24 mouse cellular contexts compared by ENCODE assay signal in genomic region chr14:40895681-40896080, GRCm38 (mm10). TPM values are rescaled to one million over a fixed set of nuclear protein-coding genes. Genes with fewer than 3 reads are reported as not detected.
A peak's percentile ranks its signal among the peaks of the same experiment; 100 is the strongest.
DNase-seq lines count a peak whose midpoint lies in the region; ATAC-seq lines count a peak whose summit lies in the region.
"Had no signal": no experiment of that assay in that cellular context is flagged by ENCODE, and none has a peak within 500 bp of the region (broad histone marks: within the 10 kb centered on the region; RNA-seq: fewer than 3 reads in every experiment).

No protein-coding gene starts in this region.

- no peak overlapping the region for H3K27ac ChIP-seq in heart, embryonic 10.5 days
- no peak overlapping the region for H3K27ac ChIP-seq in kidney, embryonic 15.5 days
- H3K27ac ChIP-seq: embryonic facial prominence, embryonic 10.5 days; embryonic facial prominence, embryonic 12.5 days; forebrain, embryonic 13.5 days; forebrain, embryonic 15.5 days had no signal

- H3K4me3 ChIP-seq in heart, embryonic 10.5 days = no peak overlapping the region
- no peak overlapping the region for H3K4me3 ChIP-seq in kidney, embryonic 15.5 days (replicated peaks)
- H3K4me3 ChIP-seq: embryonic facial prominence, embryonic 10.5 days; embryonic facial prominence, embryonic 12.5 days; forebrain, embryonic 13.5 days; forebrain, embryonic 15.5 days had no signal

- H3K9ac ChIP-seq in kidney, embryonic 15.5 days = no peak overlapping the region
- H3K9ac ChIP-seq: embryonic facial prominence, embryonic 12.5 days; forebrain, embryonic 13.5 days; forebrain, embryonic 15.5 days had no signal

- 73% methylated on average over 8 of the region's 8 CpGs for WGBS in heart, embryonic 10.5 days
- WGBS in kidney, embryonic 15.5 days = 74% methylated on average over 8 of the region's 8 CpGs

- H3K9me3 ChIP-seq in heart, embryonic 10.5 days = no peaks in the 10 kb centered on the region
- H3K9me3 ChIP-seq in kidney, embryonic 15.5 days (replicated peaks) = no peaks in the 10 kb centered on the region
- H3K9me3 ChIP-seq: embryonic facial prominence, embryonic 10.5 days; embryonic facial prominence, embryonic 12.5 days; forebrain, embryonic 13.5 days; forebrain, embryonic 15.5 days; G1E had no signal

- no peak overlapping the region for H3K4me2 ChIP-seq in kidney, embryonic 15.5 days
- H3K4me2 ChIP-seq: embryonic facial prominence, embryonic 12.5 days; forebrain, embryonic 13.5 days; forebrain, embryonic 15.5 days had no signal

- peak; percentile 80 for DNase-seq in heart, adult 11 months
- no peak for DNase-seq in heart, embryonic 10.5 days (ENCODE audit: low spot score)
- DNase-seq in kidney, postnatal 10 days = peak; percentile 5
- DNase-seq in induced T-regulatory cell, adult 2 months (ENCODE audit: low read depth) = peak; percentile 6
- DNase-seq in naive thymus-derived CD4-positive, alpha-beta T cell, adult 2 months (ENCODE audit: low read depth) = peak; percentile 3
- no peak for DNase-seq in adrenal gland, postnatal 14 days
- DNase-seq in cerebellum, adult 18-20 months = no peak
- DNase-seq: adrenal gland, adult 8-10 months; adrenal gland, postnatal 25 days; B cell, adult 2 months; cerebellum, adult 11 months; cerebellum, adult 2 months; cerebellum, adult 9-10 months; cerebellum, postnatal 10 days; cerebellum, postnatal 25 days had no signal

- no peak for ATAC-seq in kidney, embryonic 15.5 days (replicated peaks; ENCODE audit: low FRiP score)
- ATAC-seq: activated CD4-positive, CD25-positive, alpha-beta regulatory T cell, adult 4 months; CD4-positive, CD25-positive, alpha-beta regulatory T cell, adult 4 months; forebrain, embryonic 13.5 days; forebrain, embryonic 15.5 days; Patski had no signal

- H3K4me1 ChIP-seq in heart, embryonic 10.5 days = peaks cover 21% of the 10 kb centered on the region
- peaks cover 45% of the 10 kb centered on the region for H3K4me1 ChIP-seq in kidney, embryonic 15.5 days

- no peaks in the 10 kb centered on the region for H3K27me3 ChIP-seq in heart, embryonic 10.5 days (ENCODE audit: insufficient read depth, poor library complexity, severe bottlenecking)
- H3K27me3 ChIP-seq in kidney, embryonic 15.5 days = no peaks in the 10 kb centered on the region
- H3K27me3 ChIP-seq: embryonic facial prominence, embryonic 12.5 days; forebrain, embryonic 13.5 days; forebrain, embryonic 15.5 days; Patski had no signal

- no peaks in the 10 kb centered on the region for H3K36me3 ChIP-seq in heart, embryonic 10.5 days
- no peaks in the 10 kb centered on the region for H3K36me3 ChIP-seq in kidney, embryonic 15.5 days
- H3K36me3 ChIP-seq: embryonic facial prominence, embryonic 10.5 days; embryonic facial prominence, embryonic 12.5 days; forebrain, embryonic 15.5 days; G1E had no signal

RNA-seq across cellular contexts. Expression of gene Sh2d4b, which starts 2.6 kb away (rescaled TPM):
- polyA plus RNA-seq in heart, embryonic 10.5 days (2016; fragmentation: Nextera tagmentation; extraction: Ambion mirVana) = 0.14 and 0.41 TPM in 2 replicates
- 0.85 and 0.92 TPM in 2 replicates for polyA plus RNA-seq in kidney, embryonic 15.5 days (2015; fragmentation: Nextera tagmentation; extraction: Ambion mirVana)
- total RNA-seq in adrenal gland, postnatal 14 days (2021) = 1.4 and 3.0 TPM in 2 replicates
- polyA plus RNA-seq: activated CD4-positive, CD25-positive, alpha-beta regulatory T cell, adult 4 months had no signal

Comparison
In these comparisons a context has a peak if more than half of its experiments do, and no peak if none do; other contexts are left out.
1. DNase-seq: peak in heart, adult 11 months (single experiment), kidney, postnatal 10 days (single experiment), induced T-regulatory cell, adult 2 months (single experiment) and naive thymus-derived CD4-positive, alpha-beta T cell, adult 2 months (single experiment); none in heart, embryonic 10.5 days (single experiment), adrenal gland, postnatal 14 days (single experiment) and cerebellum, adult 18-20 months (0 of 2).